Mouse (Mus musculus) forebrain, embryonic 16.5 days (tissue): ENCODE data around the gene Cdk1. TPM values are rescaled to one million over a fixed set of nuclear protein-coding genes. Genes with fewer than 3 reads are reported as not detected.
A peak's percentile ranks its signal among the peaks of the same experiment; 100 is the strongest.

Experiments used
- ATAC-seq: fragments of 200-750 bp; cut with Nextera tagmentation; 2 replicates; pipeline ENCODE4 v1.8.0; 2017; ENCODE audit warnings: mild to moderate bottlenecking, moderate library complexity
- H3K27ac ChIP-seq: fragments of 300-500 bp; sonication (generic); 2 replicates; pipeline ENCODE4 v1.5.1; 2014; ENCODE audit warnings: low read length, control low read depth
- H3K27me3 ChIP-seq: fragments of 300-500 bp; sonication (generic); replicated peaks from 2 replicates; pipeline ENCODE4 v1.6.1; 2014; ENCODE audit warnings: low read length; ENCODE audit not compliant: control insufficient read depth, insufficient read depth
- H3K36me3 ChIP-seq: fragments of 300-500 bp; sonication (generic); 2 replicates; pipeline ENCODE4 v1.6.1; 2014; ENCODE audit not compliant: control insufficient read depth, insufficient read depth
- H3K4me1 ChIP-seq: fragments of 300-500 bp; sonication (generic); replicated peaks from 2 replicates; pipeline ENCODE4 v1.6.1; 2014; ENCODE audit warnings: low read length; ENCODE audit not compliant: control insufficient read depth, insufficient read depth
- H3K4me2 ChIP-seq: fragments of 300-500 bp; sonication (generic); 2 replicates; pipeline ENCODE4 v1.6.1; 2014; ENCODE audit warnings: mild to moderate bottlenecking, low read length, control low read depth
- H3K4me3 ChIP-seq: fragments of 300-500 bp; sonication (generic); replicated peaks from 2 replicates; pipeline ENCODE4 v1.5.1; 2014; ENCODE audit warnings: mild to moderate bottlenecking, low read length, control low read depth
- H3K9ac ChIP-seq: fragments of 300-500 bp; sonication (generic); replicated peaks from 2 replicates; pipeline ENCODE4 v1.6.1; 2014; ENCODE audit warnings: low read depth, low read length, control low read depth
- H3K9me3 ChIP-seq: fragments of 300-500 bp; sonication (generic); 2 replicates; pipeline ENCODE4 v1.6.1; 2016; ENCODE audit warnings: low read length; ENCODE audit not compliant: control insufficient read depth
- WGBS: fragments of 180-500 bp; shearing (Covaris S2); extraction: QIAGEN DNeasy Blood & Tissue Kit; methylation state at CpG from one replicate; pipeline ENCODE4 v1.1.7; 2014; 5-methylcytosine and 5-hydroxymethylcytosine counted together
- polyA plus RNA-seq: library from polyadenylated mRNA; unstranded; fragments of >200 nt; fragmentation: Nextera tagmentation; extraction: Ambion mirVana; gene quantifications from 2 replicates; pipeline ENCODE4 v1.2.1, GENCODE M21; 2015

The Cdk1 gene
- polyA plus RNA-seq, 1 experiment from 2014 or later = 154 TPM

DNA sequence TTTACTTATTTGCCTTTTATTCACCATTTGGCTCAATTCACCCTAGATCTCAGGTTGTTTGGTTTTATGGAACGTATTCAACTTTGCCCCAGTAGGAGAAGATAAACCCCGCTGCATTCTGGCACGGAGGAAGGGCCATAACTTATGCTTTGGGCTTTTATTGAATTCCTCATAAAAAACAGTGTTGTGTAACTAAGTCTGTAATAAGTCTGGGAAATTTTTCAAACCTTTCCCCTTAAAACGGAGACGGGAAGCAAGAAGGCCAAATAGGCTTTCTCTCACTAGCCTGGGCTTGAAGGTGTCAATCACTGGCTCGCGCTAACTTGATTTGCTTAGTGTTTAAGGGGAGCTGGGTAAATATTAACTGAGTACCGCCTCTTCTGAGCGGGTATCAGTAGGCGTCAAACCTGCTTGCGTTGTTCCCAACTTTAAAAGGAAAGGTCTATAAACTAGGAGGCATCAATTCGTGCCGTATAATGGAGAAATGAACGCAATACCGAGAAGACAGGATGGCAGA, 31.2 kb downstream of the Cdk1 start:
- Histone ChIP-seq H3K27ac (no peak overlapping the region), H3K4me3 (no peak overlapping the region), H3K36me3 (no peaks in the 10 kb centered on the region), H3K9ac (no peak overlapping the region), H3K9me3 (no peaks in the 10 kb centered on the region), H3K4me2 (no peak overlapping the region), H3K4me1 (peaks cover 6% of the 10 kb centered on the region; the same call in 1 of the 2 replicates), H3K27me3 (no peaks in the 10 kb centered on the region)
- no peak for ATAC-seq
- 60% methylated on average over 15 of the region's 15 CpGs for WGBS

DNA sequence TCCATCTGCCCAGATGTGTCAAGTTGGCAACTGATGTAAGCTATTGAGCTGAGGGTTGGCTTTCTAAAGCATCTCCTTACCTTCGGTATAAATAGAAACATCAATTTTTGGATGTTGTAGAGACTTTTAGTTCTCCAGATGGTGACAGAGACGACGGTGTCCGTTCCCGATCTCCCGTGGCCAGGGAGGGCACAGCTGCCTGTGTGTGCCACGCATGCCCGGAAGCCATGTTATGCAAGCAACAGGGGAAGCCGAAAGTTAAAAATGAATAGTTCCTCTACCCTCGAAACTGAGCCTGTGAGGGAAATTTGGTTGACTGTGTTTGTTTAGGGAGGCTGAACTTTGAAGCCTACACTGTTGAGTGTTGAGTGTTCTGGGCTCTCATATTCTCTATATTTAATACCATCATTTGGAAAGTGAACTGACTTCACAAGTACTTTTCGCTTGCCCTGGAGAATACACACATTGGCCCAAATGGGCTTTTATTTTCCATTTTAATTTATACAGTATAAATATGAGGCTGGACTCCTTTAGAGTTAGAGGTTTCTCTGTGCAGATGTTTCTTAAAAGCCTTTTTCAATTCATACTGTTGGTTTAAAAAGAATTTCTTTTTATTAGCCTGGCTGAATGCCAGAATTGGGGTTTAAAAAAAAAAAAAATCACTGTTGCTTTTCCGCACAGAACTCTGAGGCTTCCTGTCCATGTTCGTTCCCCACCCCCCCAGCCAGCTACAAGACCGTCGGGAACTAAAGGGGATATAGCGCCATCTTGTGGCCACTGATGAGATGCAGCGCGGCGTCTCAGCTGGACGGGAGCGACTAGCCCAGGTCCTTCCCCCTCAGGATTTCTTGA, 31.8 kb downstream of the Cdk1 start:
- peak; percentile 86 for ATAC-seq
- Histone ChIP-seq H3K4me1 (peaks cover 3% of the 10 kb centered on the region; the same call in 1 of the 2 replicates), H3K4me2 (no peak overlapping the region), H3K27me3 (no peaks in the 10 kb centered on the region), H3K4me3 (no peak overlapping the region), H3K9ac (no peak overlapping the region), H3K36me3 (no peaks in the 10 kb centered on the region), H3K9me3 (no peaks in the 10 kb centered on the region), H3K27ac (no peak overlapping the region)
- WGBS = 44% methylated on average over 21 of the region's 21 CpGs

GRCm38 (mm10) chr10:69318514-69318913, 34.2 kb downstream of the Cdk1 start:
- WGBS = 87% methylated on average over 11 of the region's 11 CpGs
- H3K9me3 ChIP-seq = no peaks in the 10 kb centered on the region
- no peaks in the 10 kb centered on the region for H3K36me3 ChIP-seq
- H3K4me2 ChIP-seq = no peak overlapping the region
- H3K9ac ChIP-seq = no peak overlapping the region
- no peak for ATAC-seq
- peaks cover 3% of the 10 kb centered on the region; the same call in 1 of the 2 replicates for H3K4me1 ChIP-seq
- no peak overlapping the region for H3K4me3 ChIP-seq
- no peaks in the 10 kb centered on the region for H3K27me3 ChIP-seq
- no peak overlapping the region for H3K27ac ChIP-seq

- H3K4me1 ChIP-seq = no peaks in the 10 kb centered on the region
- no peak overlapping the region for H3K4me2 ChIP-seq
- no peak overlapping the region for H3K9ac ChIP-seq
- no peak overlapping the region for H3K27ac ChIP-seq
- H3K9me3 ChIP-seq = no peaks in the 10 kb centered on the region
- no peaks in the 10 kb centered on the region for H3K36me3 ChIP-seq
- 74% methylated on average over 8 of the region's 8 CpGs for WGBS
- no peaks in the 10 kb centered on the region for H3K27me3 ChIP-seq
- no peak overlapping the region for H3K4me3 ChIP-seq
- ATAC-seq = no peak
Observed at GRCm38 (mm10) chr10:69313944-69314343, 38.8 kb downstream of the Cdk1 start.

DNA sequence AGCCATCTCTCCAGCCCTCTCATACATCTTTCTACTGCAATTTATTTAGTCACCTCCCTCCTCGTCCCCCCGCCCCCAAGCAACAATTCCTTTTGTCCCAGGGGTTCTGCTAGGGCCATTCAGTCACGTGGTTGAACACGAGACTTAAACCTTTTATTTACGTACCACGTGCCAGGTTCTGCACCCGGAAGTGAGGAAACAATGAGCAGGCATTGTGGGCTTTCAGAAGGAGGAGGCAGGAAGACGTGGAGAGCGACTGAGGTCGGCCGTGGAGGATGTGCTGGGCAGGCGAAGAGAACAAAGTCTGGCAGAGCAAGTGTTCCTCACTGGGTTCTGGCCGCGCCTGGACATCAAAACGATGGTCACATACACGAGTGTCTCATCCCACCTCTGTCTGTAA, 40.9 kb downstream of the Cdk1 start:
- H3K4me1 ChIP-seq = no peaks in the 10 kb centered on the region
- no peak overlapping the region for H3K9ac ChIP-seq
- no peak overlapping the region for H3K4me2 ChIP-seq
- H3K4me3 ChIP-seq = no peak overlapping the region
- H3K27ac ChIP-seq = no peak overlapping the region
- no peaks in the 10 kb centered on the region for H3K27me3 ChIP-seq
- H3K9me3 ChIP-seq = no peaks in the 10 kb centered on the region
- no peaks in the 10 kb centered on the region for H3K36me3 ChIP-seq
- WGBS = 68% methylated on average over 16 of the region's 16 CpGs
- ATAC-seq = no peak

- WGBS = 79% methylated on average over 5 of the region's 5 CpGs
Observed at GRCm38 (mm10) chr10:69309109-69309508, 43.6 kb downstream of the Cdk1 start.

GRCm38 (mm10) chr10:69307067-69307466, 45.7 kb downstream of the Cdk1 start:
- Histone ChIP-seq H3K9ac (no peak overlapping the region), H3K27ac (no peak overlapping the region), H3K36me3 (no peaks in the 10 kb centered on the region), H3K27me3 (no peaks in the 10 kb centered on the region), H3K4me2 (no peak overlapping the region), H3K4me3 (no peak overlapping the region), H3K4me1 (no peaks in the 10 kb centered on the region), H3K9me3 (no peaks in the 10 kb centered on the region)
- WGBS = 45% methylated on average over 5 of the region's 5 CpGs
- ATAC-seq = no peak

More at GRCm38 (mm10) chr10:69309109-69309508, 43.6 kb downstream of the Cdk1 start:
- no peak overlapping the region for H3K27ac ChIP-seq
- no peaks in the 10 kb centered on the region for H3K9me3 ChIP-seq
- H3K4me3 ChIP-seq = no peak overlapping the region
- no peak overlapping the region for H3K4me2 ChIP-seq
- no peaks in the 10 kb centered on the region for H3K27me3 ChIP-seq
- no peak for ATAC-seq
- H3K9ac ChIP-seq = no peak overlapping the region
- no peaks in the 10 kb centered on the region for H3K36me3 ChIP-seq
- H3K4me1 ChIP-seq = no peaks in the 10 kb centered on the region

GRCm38 (mm10) chr10:69306205-69306604, 46.5 kb downstream of the Cdk1 start:
- Histone ChIP-seq H3K4me3 (no peak overlapping the region), H3K9ac (no peak overlapping the region), H3K27me3 (no peaks in the 10 kb centered on the region), H3K36me3 (no peaks in the 10 kb centered on the region), H3K4me2 (no peak overlapping the region), H3K27ac (no peak overlapping the region), H3K4me1 (no peaks in the 10 kb centered on the region), H3K9me3 (no peaks in the 10 kb centered on the region)
- no peak for ATAC-seq
- WGBS = 74% methylated on average over 14 of the region's 14 CpGs

- no peak for ATAC-seq
- H3K4me3 ChIP-seq = no peak overlapping the region
- 84% methylated on average over 7 of the region's 7 CpGs for WGBS
- H3K36me3 ChIP-seq = no peaks in the 10 kb centered on the region
- H3K9me3 ChIP-seq = no peaks in the 10 kb centered on the region
- H3K9ac ChIP-seq = no peak overlapping the region
- H3K4me2 ChIP-seq = no peak overlapping the region
- H3K27me3 ChIP-seq = no peaks in the 10 kb centered on the region
- H3K27ac ChIP-seq = no peak overlapping the region
- H3K4me1 ChIP-seq = no peaks in the 10 kb centered on the region
Observed at GRCm38 (mm10) chr10:69305600-69305999, 47.1 kb downstream of the Cdk1 start.
